Mouse (Mus musculus) kidney, adult 2 months (tissue): ENCODE results near the gene Rspo1. TPM values are rescaled to one million over a fixed set of nuclear protein-coding genes. Genes with fewer than 3 reads are reported as not detected.

Source experiments
- DNase-seq: peaks from one replicate; pipeline ENCODE4 v3.0.0; 2021
- H3K27ac ChIP-seq: fragments of 200-500 bp; 2 replicates; pipeline ENCODE4 v1.5.1; 2012; ENCODE audit warnings: low read depth, low read length, control low read depth, inconsistent platforms; ENCODE audit not compliant: insufficient read depth
- H3K27me3 ChIP-seq: fragments of 200-500 bp; replicated peaks from 2 replicates; pipeline ENCODE4 v1.6.1; 2012; ENCODE audit warnings: mild to moderate bottlenecking, moderate library complexity, low read length, inconsistent platforms; ENCODE audit not compliant: control insufficient read depth, insufficient read depth
- H3K36me3 ChIP-seq: fragments of 200-500 bp; 2 replicates; pipeline ENCODE4 v1.6.1; 2012; ENCODE audit warnings: mild to moderate bottlenecking, moderate library complexity, low read length, inconsistent platforms; ENCODE audit not compliant: control insufficient read depth, insufficient read depth
- H3K4me1 ChIP-seq: fragments of 200-500 bp; 2 replicates; pipeline ENCODE4 v1.6.1; 2011; ENCODE audit warnings: low read length; ENCODE audit not compliant: control insufficient read depth, insufficient read depth
- H3K4me3 ChIP-seq: fragments of 200-500 bp; 2 replicates; pipeline ENCODE4 v1.5.1; 2011; ENCODE audit warnings: mild to moderate bottlenecking, low read depth, low read length, control low read depth; ENCODE audit not compliant: insufficient read depth
- CTCF ChIP-seq: fragments of 200-500 bp; conservative IDR thresholded peaks from 2 replicates; pipeline ENCODE4 v1.5.1; 2011; ENCODE audit warnings: low read depth, mild to moderate bottlenecking, control low read depth, low read length, moderate library complexity, mixed read lengths; ENCODE audit not compliant: insufficient read depth, insufficient read length
- POLR2A ChIP-seq: fragments of 200-500 bp; IDR thresholded peaks from one replicate; pipeline ENCODE4 v1.6.1; 2011; ENCODE audit warnings: low read depth, low read length, control low read depth
- WGBS: fragments of 180-500 bp; shearing (Covaris S2); methylation state at CpG from one replicate; pipeline ENCODE4 v1.1.7; 2018; 5-methylcytosine and 5-hydroxymethylcytosine counted together
- polyA plus RNA-seq: library from polyadenylated mRNA; depleted of rRNA; stranded (reverse); fragments of >200 nt; gene quantifications from 2 replicates; pipeline ENCODE4 v1.2.3, GENCODE M21; 2012

The Rspo1 gene
- polyA plus RNA-seq, 1 experiment: 2.0 TPM

DNA sequence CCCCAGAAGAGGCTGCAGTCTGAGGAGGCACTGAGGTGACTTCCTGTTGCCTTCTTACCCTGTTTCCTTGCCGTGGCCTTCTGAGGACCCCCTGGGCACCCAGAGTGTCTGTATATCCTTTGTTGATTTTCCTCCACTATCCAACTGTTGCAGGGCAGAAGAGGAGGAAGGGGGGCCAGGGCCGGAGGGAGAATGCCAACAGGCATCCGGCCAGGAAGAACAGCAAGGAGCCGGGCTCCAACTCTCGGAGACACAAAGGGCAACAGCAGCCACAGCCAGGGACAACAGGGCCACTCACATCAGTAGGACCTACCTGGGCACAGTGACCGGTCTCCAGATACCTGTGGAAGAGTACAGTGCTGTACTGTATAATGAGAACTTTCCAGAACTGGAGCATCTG is 22.0 kb downstream of the Rspo1 start:
- no peaks in the 10 kb centered on the region for H3K36me3 ChIP-seq
- H3K4me3 ChIP-seq: no peak overlapping the region
- no peak overlapping the region for H3K27ac ChIP-seq
- no peaks in the 10 kb centered on the region for H3K4me1 ChIP-seq
- TF ChIP-seq CTCF (no peak), POLR2A (no peak)
- DNase-seq: no peak
- H3K27me3 ChIP-seq: no peaks in the 10 kb centered on the region
- 61% methylated on average over 6 of the region's 6 CpGs for WGBS

GRCm38 (mm10) chr4:125008712-125009111 is 22.5 kb downstream of the Rspo1 start:
- no peaks in the 10 kb centered on the region for H3K27me3 ChIP-seq
- no peak overlapping the region for H3K4me3 ChIP-seq
- DNase-seq: no peak
- no peaks in the 10 kb centered on the region for H3K36me3 ChIP-seq
- WGBS: 47% methylated on average over 8 of the region's 8 CpGs
- no peak overlapping the region for H3K27ac ChIP-seq
- TF ChIP-seq CTCF: no peak
- no peak for TF ChIP-seq POLR2A
- no peaks in the 10 kb centered on the region for H3K4me1 ChIP-seq

- Histone ChIP-seq H3K4me1 (no peaks in the 10 kb centered on the region), H3K36me3 (no peaks in the 10 kb centered on the region), H3K27me3 (no peaks in the 10 kb centered on the region), H3K27ac (no peak within 1 kb of the TSS), H3K4me3 (no peak within 1 kb of the TSS)
- no peak for DNase-seq
- TF ChIP-seq CTCF (no peak), POLR2A (no peak)
- 74% methylated on average over 10 of the region's 10 CpGs for WGBS
Observed at GRCm38 (mm10) chr4:125015806-125016635, 29.8 kb downstream of the Rspo1 start, which contains the start of gene Gnl2. TSS of gene Gnl2 (plus strand) at chr4:125016585.

DNA sequence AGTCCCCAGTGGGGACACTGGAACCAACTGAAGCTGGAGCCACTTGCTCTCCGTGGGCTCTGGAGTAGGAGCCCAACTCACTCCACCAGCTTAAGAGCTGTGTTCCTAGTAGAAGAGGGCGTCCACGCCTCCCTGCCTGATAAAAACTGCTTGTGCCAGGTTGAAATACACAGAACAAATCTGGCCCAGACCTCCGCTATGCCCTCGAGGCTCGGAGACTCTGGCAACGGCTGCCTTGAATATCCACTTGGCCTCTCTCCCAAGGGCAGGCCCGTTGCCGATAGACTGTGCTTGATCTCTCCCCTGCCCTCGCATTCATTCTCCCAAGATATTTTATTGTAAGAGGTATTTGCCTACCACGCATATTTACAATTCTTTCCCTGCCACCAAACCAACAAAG is 31.2 kb downstream of the Rspo1 start:
- DNase-seq: peak; percentile 10
- 71% methylated on average over 11 of the region's 11 CpGs for WGBS

GRCm38 (mm10) chr4:125020780-125021538 is 34.7 kb downstream of the Rspo1 start:
- no peak for DNase-seq
- 32% methylated on average over 11 of the region's 11 CpGs for WGBS

More for the DNA sequence above, 31.2 kb downstream of the Rspo1 start:
- no peaks in the 10 kb centered on the region for H3K27me3 ChIP-seq
- H3K4me3 ChIP-seq: no peak overlapping the region
- H3K27ac ChIP-seq: no peak overlapping the region
- no peaks in the 10 kb centered on the region for H3K36me3 ChIP-seq
- H3K4me1 ChIP-seq: no peaks in the 10 kb centered on the region
- TF ChIP-seq POLR2A: no peak
- no peak for TF ChIP-seq CTCF

DNA sequence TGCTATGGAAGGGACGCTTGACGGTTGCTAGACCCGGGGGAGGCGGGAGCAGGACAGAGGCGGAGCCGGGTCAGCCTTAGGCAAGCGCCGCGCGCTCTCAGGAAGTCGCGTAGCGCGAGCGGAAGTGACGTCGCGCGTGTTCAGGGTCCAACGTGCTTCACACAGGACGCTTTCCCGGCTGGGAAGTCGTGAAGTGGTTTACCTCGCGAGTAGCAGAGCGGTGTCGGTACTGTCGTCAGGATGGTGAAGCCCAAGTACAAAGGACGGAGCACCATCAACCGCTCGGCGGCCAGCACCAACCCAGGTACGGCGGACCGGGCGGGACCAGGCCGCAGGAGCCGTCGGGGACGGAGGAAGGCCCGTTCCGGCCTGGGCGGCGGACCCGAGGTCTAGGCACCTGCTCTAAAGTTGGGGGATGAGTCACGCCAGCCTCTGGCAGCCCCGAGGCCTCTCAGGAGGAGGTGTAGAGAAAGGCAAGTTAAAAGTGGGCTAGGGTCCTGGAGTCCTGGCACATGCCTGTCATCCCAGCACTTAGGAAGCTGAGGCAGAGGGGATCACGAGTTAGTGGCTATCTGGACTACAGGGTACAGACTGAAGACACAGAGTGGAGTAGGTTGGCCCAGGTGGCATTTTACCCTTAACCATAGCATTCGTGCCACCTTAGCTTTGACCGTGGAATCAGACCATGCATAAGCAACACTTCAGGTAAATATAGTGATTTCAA is 43.8 kb downstream of the Rspo1 start:
- DNase-seq: peak; percentile 97
- Histone ChIP-seq H3K27me3 (no peaks in the 10 kb centered on the region), H3K36me3 (no peaks in the 10 kb centered on the region), H3K4me3 (peak overlapping the region; percentile 93), H3K4me1 (no peaks in the 10 kb centered on the region; the same call in 1 of the 2 replicates), H3K27ac (no peak overlapping the region)
- TF ChIP-seq POLR2A: peak; percentile 77
- no peak for TF ChIP-seq CTCF
- under 1% methylated on average over 50 of the region's 50 CpGs for WGBS

More at GRCm38 (mm10) chr4:125020780-125021538, 34.7 kb downstream of the Rspo1 start:
- H3K27me3 ChIP-seq: no peaks in the 10 kb centered on the region
- no peaks in the 10 kb centered on the region for H3K36me3 ChIP-seq
- H3K4me1 ChIP-seq: no peaks in the 10 kb centered on the region
- no peak overlapping the region for H3K27ac ChIP-seq
- TF ChIP-seq CTCF (no peak), POLR2A (no peak)
- H3K4me3 ChIP-seq: no peak overlapping the region

DNA sequence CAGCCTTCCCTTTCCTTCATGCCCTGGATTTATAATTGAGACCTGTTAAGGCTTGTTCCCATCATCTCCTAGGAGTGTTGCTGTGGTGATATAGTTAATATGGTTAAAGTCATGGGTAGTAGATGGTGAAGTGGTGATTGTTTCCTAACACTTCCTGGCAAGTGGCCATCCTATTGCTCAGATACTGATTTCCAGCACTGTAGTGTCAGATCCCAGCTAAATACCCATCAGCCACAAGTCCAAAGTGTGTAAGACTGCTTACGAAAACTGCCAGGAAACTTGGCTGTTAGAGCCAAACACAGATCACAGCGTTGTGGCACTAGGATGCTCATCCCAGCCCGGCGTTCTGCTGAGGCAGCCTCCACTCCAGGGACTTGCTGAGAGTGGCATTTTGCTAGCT is 48.1 kb downstream of the Rspo1 start:
- Histone ChIP-seq H3K27ac (no peak overlapping the region), H3K27me3 (no peaks in the 10 kb centered on the region), H3K4me3 (no peak overlapping the region), H3K4me1 (no peaks in the 10 kb centered on the region), H3K36me3 (no peaks in the 10 kb centered on the region; the same call in 1 of the 2 replicates)
- WGBS: 79% methylated on average over 4 of the region's 4 CpGs
- no peak for TF ChIP-seq CTCF
- no peak for TF ChIP-seq POLR2A
- no peak for DNase-seq
